Mouse (Mus musculus) myocyte (in vitro differentiated cells): ENCODE data around the gene Hsf2bp. TPM values are rescaled to one million over a fixed set of nuclear protein-coding genes. Genes with fewer than 3 reads are reported as not detected.
A peak's percentile ranks its signal among the peaks of the same experiment; 100 is the strongest.

ENCODE experiments used
- H3K27me3 ChIP-seq: one replicate; pipeline ENCODE4 v1.6.1; 2011; ENCODE audit not compliant: control insufficient read depth, insufficient read depth, insufficient read length
- H3K36me3 ChIP-seq: one replicate; pipeline ENCODE4 v1.6.1; 2011; ENCODE audit not compliant: control insufficient read depth, insufficient read depth
- H3K4me2 ChIP-seq: one replicate; pipeline ENCODE4 v1.6.1; 2011; ENCODE audit warnings: low read depth, control low read depth
- H3K4me3 ChIP-seq: one replicate; pipeline ENCODE4 v1.5.1; 2011; ENCODE audit warnings: mild to moderate bottlenecking, control low read depth, moderate library complexity
- H3K79me2 ChIP-seq: one replicate; pipeline ENCODE4 v1.6.1; 2011; ENCODE audit not compliant: control insufficient read depth, insufficient read depth
- H3ac ChIP-seq: one replicate; pipeline ENCODE4 v1.6.1; 2011; ENCODE audit not compliant: control insufficient read depth, insufficient read length
- CEBPB ChIP-seq: IDR thresholded peaks from 2 replicates; pipeline ENCODE4 v1.6.1; 2011; ENCODE audit warnings: mild to moderate bottlenecking, moderate library complexity; ENCODE audit not compliant: poor library complexity, insufficient read depth, severe bottlenecking
- E2F4 ChIP-seq: IDR thresholded peaks from one replicate; pipeline ENCODE4 v1.6.1; 2011; ENCODE audit warnings: mild to moderate bottlenecking, control low read depth, moderate library complexity; ENCODE audit not compliant: insufficient read depth
- MAX ChIP-seq: IDR thresholded peaks from one replicate; pipeline ENCODE4 v1.6.1; 2011; ENCODE audit warnings: low read depth, mild to moderate bottlenecking, control low read depth
- MYOD1 ChIP-seq, 3 experiments: IDR thresholded peaks; one replicate each; pipeline ENCODE4 v1.6.1; 2011; ENCODE audit warnings: control low read depth in 2 of 3, low read depth in 2 of 3, mild to moderate bottlenecking in 2 of 3, moderate library complexity in 1 of 3; ENCODE audit not compliant: insufficient read length in 2 of 3, control insufficient read depth in 1 of 3
- MYOG ChIP-seq, 3 experiments: IDR thresholded peaks; one replicate each; pipeline ENCODE4 v1.6.1; 2011; ENCODE audit warnings: control low read depth in 2 of 3, low read depth in 2 of 3, mild to moderate bottlenecking in 2 of 3; ENCODE audit not compliant: insufficient read length in 2 of 3, control insufficient read depth in 1 of 3, insufficient read depth in 1 of 3
- POLR2A ChIP-seq: IDR thresholded peaks from one replicate; pipeline ENCODE4 v1.6.1; 2011; ENCODE audit warnings: low read depth, mild to moderate bottlenecking, control low read depth, moderate library complexity; ENCODE audit not compliant: insufficient read length
- POLR2AphosphoS2 ChIP-seq: IDR thresholded peaks from one replicate; pipeline ENCODE4 v1.6.1; 2011; ENCODE audit warnings: low read depth, control low read depth; ENCODE audit not compliant: insufficient read length
- REST ChIP-seq: IDR thresholded peaks from one replicate; pipeline ENCODE4 v1.6.1; 2011; ENCODE audit warnings: mild to moderate bottlenecking, control low read depth, moderate library complexity; ENCODE audit not compliant: insufficient read depth, insufficient read length
- SRF ChIP-seq: IDR thresholded peaks from one replicate; pipeline ENCODE4 v1.6.1; 2011; ENCODE audit warnings: low read depth; ENCODE audit not compliant: control insufficient read depth, insufficient read length
- TCF12 ChIP-seq: IDR thresholded peaks from one replicate; pipeline ENCODE4 v1.6.1; 2011; ENCODE audit warnings: mild to moderate bottlenecking, control low read depth; ENCODE audit not compliant: poor library complexity, insufficient read depth, severe bottlenecking
- TCF3 ChIP-seq: IDR thresholded peaks from one replicate; pipeline ENCODE4 v1.6.1; 2011; ENCODE audit warnings: low read depth, control low read depth; ENCODE audit not compliant: insufficient read length
- USF1 ChIP-seq: IDR thresholded peaks from one replicate; pipeline ENCODE4 v1.6.1; 2011; ENCODE audit warnings: low read depth, mild to moderate bottlenecking, control low read depth, moderate library complexity
- polyA plus RNA-seq: library from polyadenylated mRNA; unstranded; fragments of >200 nt; fragmentation: generic; extraction: Trizol; gene quantifications from one replicate; pipeline ENCODE4 v1.2.1, GENCODE M21; 2012; ENCODE audit warnings: missing spikeins

The Hsf2bp gene
- polyA plus RNA-seq, 1 experiment: 4.9 TPM

DNA sequence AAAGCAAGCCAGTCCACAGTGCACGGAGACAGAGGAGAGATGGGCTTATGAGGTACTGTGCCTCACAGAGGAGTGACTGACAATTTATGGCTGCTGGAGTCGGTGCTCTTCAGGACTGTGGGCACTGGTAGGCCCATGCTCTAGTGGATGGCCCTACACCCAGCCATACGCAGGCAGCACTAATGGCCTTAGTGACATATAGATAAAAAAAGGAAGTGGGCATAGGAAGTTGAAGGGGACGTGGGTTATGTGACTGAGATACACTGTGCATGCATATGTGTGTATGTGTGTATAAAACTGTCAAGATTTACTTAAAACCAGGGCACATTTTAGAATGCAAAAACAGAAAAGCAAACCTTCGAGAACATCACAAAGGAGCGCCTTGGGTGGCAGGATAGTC is 24.5 kb downstream of the Hsf2bp start:
- no peak overlapping the region for H3K4me3 ChIP-seq
- no peaks in the 10 kb centered on the region for H3K36me3 ChIP-seq
- H3ac ChIP-seq: no peak overlapping the region
- H3K79me2 ChIP-seq: no peaks in the 10 kb centered on the region
- TF ChIP-seq MAX: no peak
- no peak for TF ChIP-seq REST
- TF ChIP-seq MYOG (IDR thresholded peaks at IDR 0.05; ENCODE audit: control insufficient read depth in 1 of 3, insufficient read depth in 1 of 3, insufficient read length in 2 of 3, low read depth in 2 of 3): no peak
- TF ChIP-seq USF1: no peak
- TF ChIP-seq E2F4: no peak
- no peak for TF ChIP-seq TCF12
- TF ChIP-seq MYOD1 (IDR thresholded peaks at IDR 0.05; ENCODE audit: control insufficient read depth in 1 of 3, insufficient read length in 2 of 3, low read depth in 2 of 3): no peak
- no peak for TF ChIP-seq SRF
- no peak for TF ChIP-seq CEBPB
- no peak for TF ChIP-seq TCF3
- H3K27me3 ChIP-seq: no peaks in the 10 kb centered on the region
- no peak overlapping the region for H3K4me2 ChIP-seq

- Histone ChIP-seq H3K79me2 (no peaks in the 10 kb centered on the region), H3K27me3 (no peaks in the 10 kb centered on the region), H3K36me3 (no peaks in the 10 kb centered on the region), H3K4me2 (no peak overlapping the region), H3ac (no peak overlapping the region), H3K4me3 (no peak overlapping the region)
- TF ChIP-seq MYOG (IDR thresholded peaks at IDR 0.05; ENCODE audit: control insufficient read depth in 1 of 3, insufficient read depth in 1 of 3, insufficient read length in 2 of 3, low read depth in 2 of 3) (no peak), USF1 (peak; percentile 5), TCF3 (no peak), POLR2AphosphoS2 (no peak), CEBPB (no peak), SRF (no peak), MAX (no peak)
These were observed 29.3 kb downstream of the Hsf2bp start for GRCm38 (mm10) chr17:32006800-32007199.

- TF ChIP-seq MAX: no peak
- no peak for TF ChIP-seq MYOG (IDR thresholded peaks at IDR 0.05; ENCODE audit: control insufficient read depth in 1 of 3, insufficient read depth in 1 of 3, insufficient read length in 2 of 3, low read depth in 2 of 3)
- no peak for TF ChIP-seq POLR2A
- TF ChIP-seq TCF12: no peak
- TF ChIP-seq E2F4: no peak
- no peak for TF ChIP-seq CEBPB
- Histone ChIP-seq H3K4me2 (no peak overlapping the region), H3K4me3 (no peak overlapping the region), H3K27me3 (no peaks in the 10 kb centered on the region), H3ac (no peak overlapping the region), H3K79me2 (no peaks in the 10 kb centered on the region), H3K36me3 (no peaks in the 10 kb centered on the region)
These were observed 32.9 kb downstream of the Hsf2bp start for GRCm38 (mm10) chr17:32003251-32003650.

GRCm38 (mm10) chr17:31998351-31998750 is 37.8 kb downstream of the Hsf2bp start:
- H3ac ChIP-seq: no peak overlapping the region
- no peaks in the 10 kb centered on the region for H3K27me3 ChIP-seq
- no peak overlapping the region for H3K4me3 ChIP-seq
- H3K4me2 ChIP-seq: no peak overlapping the region
- TF ChIP-seq CEBPB (no peak), MAX (no peak), SRF (no peak), MYOG (IDR thresholded peaks at IDR 0.05; ENCODE audit: control insufficient read depth in 1 of 3, insufficient read depth in 1 of 3, insufficient read length in 2 of 3, low read depth in 2 of 3) (no peak), USF1 (no peak), REST (no peak), E2F4 (no peak), POLR2AphosphoS2 (no peak), TCF12 (no peak), TCF3 (no peak), MYOD1 (IDR thresholded peaks at IDR 0.05; ENCODE audit: control insufficient read depth in 1 of 3, insufficient read length in 2 of 3, low read depth in 2 of 3) (no peak)
- H3K79me2 ChIP-seq: no peaks in the 10 kb centered on the region
- H3K36me3 ChIP-seq: no peaks in the 10 kb centered on the region

DNA sequence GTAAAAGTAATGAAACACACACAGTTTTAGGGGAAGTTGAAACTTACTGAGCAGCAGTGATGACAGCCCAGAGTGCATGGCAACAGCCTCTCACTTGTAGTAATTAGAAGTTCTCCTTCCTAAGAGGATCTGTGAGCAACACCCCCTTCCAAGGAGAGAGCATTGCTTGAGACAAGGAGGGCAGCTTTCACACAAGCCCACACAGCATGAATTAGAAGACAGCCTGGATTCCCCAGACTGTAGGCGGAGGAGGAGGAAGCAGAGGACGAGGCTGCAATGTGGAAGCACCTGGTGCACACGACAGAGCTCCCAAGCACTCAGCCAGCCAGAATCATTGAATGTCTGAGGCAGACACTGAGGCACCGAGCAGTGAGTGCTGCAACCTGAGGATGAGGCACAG is 39.8 kb downstream of the Hsf2bp start:
- TF ChIP-seq TCF3 (no peak), CEBPB (no peak), POLR2AphosphoS2 (no peak), E2F4 (no peak), USF1 (no peak), TCF12 (no peak), MAX (no peak)
- Histone ChIP-seq H3ac (no peak overlapping the region), H3K4me3 (no peak overlapping the region), H3K36me3 (no peaks in the 10 kb centered on the region), H3K27me3 (no peaks in the 10 kb centered on the region), H3K79me2 (no peaks in the 10 kb centered on the region), H3K4me2 (no peak overlapping the region)
